Mouse (Mus musculus) right cerebral cortex, postnatal 36 days (tissue): Measurements from ENCODE around the gene Gstt3.
"Not testable (repeated sequence)": the region's sequence is repeated elsewhere in the genome, so short reads cannot be mapped to it uniquely, and the experiment has no call there.

ENCODE experiments used
- DNase-seq, 2 experiments: peaks; one replicate each; pipeline ENCODE4 v3.0.0; 2022; ENCODE audit warnings: low spot score in 2 of 2, mixed read lengths in 1 of 2

The Gstt3 gene

GRCm38 (mm10) chr10:75779206-75780174 is 1.7 kb downstream of the Gstt3 start:
- DNase-seq = no peak

GRCm38 (mm10) chr10:75777885-75778284 is 3.3 kb downstream of the Gstt3 start:
- DNase-seq = no peak

- DNase-seq = no peak
These were observed 4.7 kb downstream of the Gstt3 start for GRCm38 (mm10) chr10:75776562-75776961.

GRCm38 (mm10) chr10:75774587-75774986 is 6.6 kb downstream of the Gstt3 start:
- no peak for DNase-seq

GRCm38 (mm10) chr10:75774102-75774501 is 7.1 kb downstream of the Gstt3 start:
- DNase-seq = no peak

- peak; percentile 82 to 91 for DNase-seq
These were observed 8.2 kb downstream of the Gstt3 start, which contains the start of gene Ddt for GRCm38 (mm10) chr10:75772795-75773664. TSS of gene Ddt (minus strand) at chr10:75773414.

GRCm38 (mm10) chr10:75767756-75768155 is 13.5 kb downstream of the Gstt3 start:
- not testable (repeated sequence) for DNase-seq

GRCm38 (mm10) chr10:75766856-75767255 is 14.4 kb downstream of the Gstt3 start:
- no peak for DNase-seq

GRCm38 (mm10) chr10:75764519-75765473 is 16.4 kb downstream of the Gstt3 start:
- no peak for DNase-seq

GRCm38 (mm10) chr10:75763682-75764518 is 17.3 kb downstream of the Gstt3 start, which contains the start of gene Cabin1:
TSS of gene Cabin1 (minus strand) at chr10:75764341.
- peak; percentile 95 to 96 for DNase-seq

- DNase-seq = no peak
These were observed 18.8 kb downstream of the Gstt3 start for GRCm38 (mm10) chr10:75762413-75762812.

- DNase-seq = no peak
These were observed 20.9 kb downstream of the Gstt3 start for GRCm38 (mm10) chr10:75760311-75760710.

- DNase-seq = no peak
These were observed 24.5 kb downstream of the Gstt3 start for GRCm38 (mm10) chr10:75756719-75757118.

GRCm38 (mm10) chr10:75744017-75744416 is 37.2 kb downstream of the Gstt3 start:
- peak; percentile 78 to 81 for DNase-seq

- DNase-seq = peak; percentile 78 to 86
These were observed 37.8 kb downstream of the Gstt3 start for GRCm38 (mm10) chr10:75743369-75743768.

GRCm38 (mm10) chr10:75740866-75741265 is 40.3 kb downstream of the Gstt3 start:
- no peak for DNase-seq

GRCm38 (mm10) chr10:75725449-75725848 is 55.8 kb downstream of the Gstt3 start:
- no peak for DNase-seq
